Mouse (Mus musculus) stomach, postnatal 0 days (tissue): ENCODE measurements around the gene Mysm1. TPM values are rescaled to one million over a fixed set of nuclear protein-coding genes. Genes with fewer than 3 reads are reported as not detected.

Experiments used
- ATAC-seq: fragments of 200-750 bp; cut with Nextera tagmentation; 2 replicates; pipeline ENCODE4 v1.8.0; 2017; ENCODE audit not compliant: low FRiP score, low TSS enrichment
- DNase-seq: peaks from one replicate; pipeline ENCODE4 v3.0.0-alpha.2; 2016; ENCODE audit warnings: low spot score
- H3K27ac ChIP-seq: fragments of 300-500 bp; sonication (generic); replicated peaks from 2 replicates; pipeline ENCODE4 v1.5.1; 2014; ENCODE audit warnings: mild to moderate bottlenecking, control low read depth
- H3K27me3 ChIP-seq: fragments of 300-500 bp; sonication (generic); 2 replicates; pipeline ENCODE4 v1.6.1; 2014; ENCODE audit warnings: low read length; ENCODE audit not compliant: control insufficient read depth, insufficient read depth
- H3K36me3 ChIP-seq: fragments of 300-500 bp; sonication (generic); 2 replicates; pipeline ENCODE4 v1.6.1; 2014; ENCODE audit warnings: low read length, mixed read lengths; ENCODE audit not compliant: control insufficient read depth, insufficient read depth
- H3K4me1 ChIP-seq: fragments of 300-500 bp; sonication (generic); replicated peaks from 2 replicates; pipeline ENCODE4 v1.6.1; 2014; ENCODE audit warnings: antibody characterized with exemption; ENCODE audit not compliant: control insufficient read depth, insufficient read depth
- H3K4me2 ChIP-seq: fragments of 300-500 bp; sonication (generic); replicated peaks from 2 replicates; pipeline ENCODE4 v1.6.1; 2014; ENCODE audit warnings: low read depth, mild to moderate bottlenecking, control low read depth, moderate library complexity
- H3K4me3 ChIP-seq: fragments of 300-500 bp; sonication (generic); 2 replicates; pipeline ENCODE4 v1.5.1; 2014; ENCODE audit warnings: low read depth, low read length, control low read depth
- H3K9ac ChIP-seq: fragments of 300-500 bp; sonication (generic); 2 replicates; pipeline ENCODE4 v1.6.1; 2014; ENCODE audit warnings: mild to moderate bottlenecking, low read length, control low read depth, mixed read lengths
- H3K9me3 ChIP-seq: fragments of 300-500 bp; sonication (generic); 2 replicates; pipeline ENCODE4 v1.6.1; 2016; ENCODE audit warnings: low read length; ENCODE audit not compliant: control insufficient read depth
- CTCF ChIP-seq: IDR thresholded peaks from 2 replicates; pipeline ENCODE4 v1.5.1; 2016; ENCODE audit warnings: antibody characterized with exemption, low read depth, mild to moderate bottlenecking, moderate library complexity
- EP300 ChIP-seq: optimal IDR thresholded peaks from 2 replicates; pipeline ENCODE3; 2016; ENCODE audit warnings: antibody characterized with exemption
- WGBS: fragments of 180-500 bp; shearing (Covaris S2); extraction: QIAGEN DNeasy Blood & Tissue Kit; methylation state at CpG from one replicate; pipeline ENCODE4 v1.1.7; 2014; 5-methylcytosine and 5-hydroxymethylcytosine counted together
- polyA plus RNA-seq: library from polyadenylated mRNA; unstranded; fragments of >200 nt; fragmentation: Nextera tagmentation; extraction: Ambion mirVana; gene quantifications from 2 replicates; pipeline ENCODE4 v1.2.1, GENCODE M21; 2015

The Mysm1 gene
- polyA plus RNA-seq, 1 experiment from 2014 or later: 12.9 TPM

GRCm38 (mm10) chr4:95018221-95018620 is 39.3 kb upstream of the Mysm1 start:
- no peak for TF ChIP-seq EP300
- TF ChIP-seq CTCF: no peak
- H3K9ac ChIP-seq: no peak overlapping the region
- H3K9me3 ChIP-seq: no peaks in the 10 kb centered on the region
- no peak overlapping the region for H3K4me3 ChIP-seq
- no peak for DNase-seq
- WGBS: 48% methylated on average over 7 of the region's 7 CpGs
- H3K27ac ChIP-seq: no peak overlapping the region
- no peaks in the 10 kb centered on the region for H3K36me3 ChIP-seq
- no peak for ATAC-seq
- H3K27me3 ChIP-seq: no peaks in the 10 kb centered on the region
- H3K4me2 ChIP-seq: no peak overlapping the region
- H3K4me1 ChIP-seq: no peaks in the 10 kb centered on the region

- Histone ChIP-seq H3K4me2 (no peak overlapping the region), H3K4me3 (no peak overlapping the region), H3K27ac (no peak overlapping the region), H3K4me1 (no peaks in the 10 kb centered on the region), H3K9me3 (no peaks in the 10 kb centered on the region), H3K9ac (no peak overlapping the region), H3K36me3 (no peaks in the 10 kb centered on the region), H3K27me3 (no peaks in the 10 kb centered on the region)
- TF ChIP-seq CTCF (no peak), EP300 (no peak)
- DNase-seq (no peak), ATAC-seq (no peak)
- WGBS: 66% methylated on average over 1 of the region's 1 CpGs
These were observed 33.8 kb upstream of the Mysm1 start for GRCm38 (mm10) chr4:95012706-95013105.

- ATAC-seq: no peak
- no peak overlapping the region for H3K27ac ChIP-seq
- H3K36me3 ChIP-seq: no peaks in the 10 kb centered on the region
- no peaks in the 10 kb centered on the region for H3K9me3 ChIP-seq
- DNase-seq: no peak
- TF ChIP-seq EP300 (no peak), CTCF (no peak)
- no peaks in the 10 kb centered on the region for H3K4me1 ChIP-seq
- no peak overlapping the region for H3K9ac ChIP-seq
- no peak overlapping the region for H3K4me2 ChIP-seq
- no peaks in the 10 kb centered on the region for H3K27me3 ChIP-seq
- no peak overlapping the region for H3K4me3 ChIP-seq
These were observed 33.4 kb upstream of the Mysm1 start for GRCm38 (mm10) chr4:95012256-95012655.

GRCm38 (mm10) chr4:95008175-95009057 is 29.5 kb upstream of the Mysm1 start:
- peak; percentile 72 for DNase-seq
- Histone ChIP-seq H3K9me3 (no peaks in the 10 kb centered on the region), H3K27ac (no peak overlapping the region), H3K36me3 (no peaks in the 10 kb centered on the region), H3K4me1 (no peaks in the 10 kb centered on the region), H3K4me2 (no peak overlapping the region), H3K4me3 (no peak overlapping the region), H3K27me3 (no peaks in the 10 kb centered on the region), H3K9ac (no peak overlapping the region)
- ATAC-seq: peak; percentile 57; the same call in 1 of the 2 replicates
- WGBS: 47% methylated on average over 13 of the region's 13 CpGs
- TF ChIP-seq EP300 (no peak), CTCF (peak; percentile 99)

GRCm38 (mm10) chr4:95007759-95008158 is 28.9 kb upstream of the Mysm1 start:
- H3K27me3 ChIP-seq: no peaks in the 10 kb centered on the region
- no peak for TF ChIP-seq CTCF
- TF ChIP-seq EP300: no peak
- no peak overlapping the region for H3K4me3 ChIP-seq
- no peak overlapping the region for H3K9ac ChIP-seq
- no peak for DNase-seq
- no peak overlapping the region for H3K4me2 ChIP-seq
- H3K27ac ChIP-seq: no peak overlapping the region
- H3K9me3 ChIP-seq: no peaks in the 10 kb centered on the region
- WGBS: 60% methylated on average over 8 of the region's 8 CpGs
- H3K4me1 ChIP-seq: no peaks in the 10 kb centered on the region
- no peak for ATAC-seq
- no peaks in the 10 kb centered on the region for H3K36me3 ChIP-seq

GRCm38 (mm10) chr4:95005251-95005830 is 26.4 kb upstream of the Mysm1 start:
- WGBS: 63% methylated on average over 6 of the region's 6 CpGs
- no peak overlapping the region for H3K9ac ChIP-seq
- no peak for ATAC-seq

More at GRCm38 (mm10) chr4:95005251-95005830, 26.4 kb upstream of the Mysm1 start:
- TF ChIP-seq CTCF: no peak
- H3K4me2 ChIP-seq: no peak overlapping the region
- H3K27ac ChIP-seq: no peak overlapping the region
- H3K36me3 ChIP-seq: no peaks in the 10 kb centered on the region
- DNase-seq: no peak
- H3K4me3 ChIP-seq: no peak overlapping the region
- no peaks in the 10 kb centered on the region for H3K4me1 ChIP-seq
- H3K27me3 ChIP-seq: no peaks in the 10 kb centered on the region
- no peaks in the 10 kb centered on the region for H3K9me3 ChIP-seq
